Mouse (Mus musculus) stomach, postnatal 0 days (tissue): ENCODE measurements at regions not wholly inside any gene's neighbourhood (a gene's known extent, or its start where the extent isn't known, plus 50 kb on each side); places are given as distances from the start of the nearest gene placed in this dataset.

Source experiments
- ATAC-seq: fragments of 200-750 bp; cut with Nextera tagmentation; 2 replicates; pipeline ENCODE4 v1.8.0; 2017; ENCODE audit not compliant: low FRiP score, low TSS enrichment
- DNase-seq: peaks from one replicate; pipeline ENCODE4 v3.0.0-alpha.2; 2016; ENCODE audit warnings: low spot score
- H3K27ac ChIP-seq: fragments of 300-500 bp; sonication (generic); replicated peaks from 2 replicates; pipeline ENCODE4 v1.5.1; 2014; ENCODE audit warnings: mild to moderate bottlenecking, control low read depth
- H3K27me3 ChIP-seq: fragments of 300-500 bp; sonication (generic); 2 replicates; pipeline ENCODE4 v1.6.1; 2014; ENCODE audit warnings: low read length; ENCODE audit not compliant: control insufficient read depth, insufficient read depth
- H3K36me3 ChIP-seq: fragments of 300-500 bp; sonication (generic); 2 replicates; pipeline ENCODE4 v1.6.1; 2014; ENCODE audit warnings: low read length, mixed read lengths; ENCODE audit not compliant: control insufficient read depth, insufficient read depth
- H3K4me1 ChIP-seq: fragments of 300-500 bp; sonication (generic); replicated peaks from 2 replicates; pipeline ENCODE4 v1.6.1; 2014; ENCODE audit warnings: antibody characterized with exemption; ENCODE audit not compliant: control insufficient read depth, insufficient read depth
- H3K4me2 ChIP-seq: fragments of 300-500 bp; sonication (generic); replicated peaks from 2 replicates; pipeline ENCODE4 v1.6.1; 2014; ENCODE audit warnings: low read depth, mild to moderate bottlenecking, control low read depth, moderate library complexity
- H3K4me3 ChIP-seq: fragments of 300-500 bp; sonication (generic); 2 replicates; pipeline ENCODE4 v1.5.1; 2014; ENCODE audit warnings: low read depth, low read length, control low read depth
- H3K9ac ChIP-seq: fragments of 300-500 bp; sonication (generic); 2 replicates; pipeline ENCODE4 v1.6.1; 2014; ENCODE audit warnings: mild to moderate bottlenecking, low read length, control low read depth, mixed read lengths
- H3K9me3 ChIP-seq: fragments of 300-500 bp; sonication (generic); 2 replicates; pipeline ENCODE4 v1.6.1; 2016; ENCODE audit warnings: low read length; ENCODE audit not compliant: control insufficient read depth
- CTCF ChIP-seq: IDR thresholded peaks from 2 replicates; pipeline ENCODE4 v1.5.1; 2016; ENCODE audit warnings: antibody characterized with exemption, low read depth, mild to moderate bottlenecking, moderate library complexity
- EP300 ChIP-seq: optimal IDR thresholded peaks from 2 replicates; pipeline ENCODE3; 2016; ENCODE audit warnings: antibody characterized with exemption
- WGBS: fragments of 180-500 bp; shearing (Covaris S2); extraction: QIAGEN DNeasy Blood & Tissue Kit; methylation state at CpG from one replicate; pipeline ENCODE4 v1.1.7; 2014; 5-methylcytosine and 5-hydroxymethylcytosine counted together

DNA sequence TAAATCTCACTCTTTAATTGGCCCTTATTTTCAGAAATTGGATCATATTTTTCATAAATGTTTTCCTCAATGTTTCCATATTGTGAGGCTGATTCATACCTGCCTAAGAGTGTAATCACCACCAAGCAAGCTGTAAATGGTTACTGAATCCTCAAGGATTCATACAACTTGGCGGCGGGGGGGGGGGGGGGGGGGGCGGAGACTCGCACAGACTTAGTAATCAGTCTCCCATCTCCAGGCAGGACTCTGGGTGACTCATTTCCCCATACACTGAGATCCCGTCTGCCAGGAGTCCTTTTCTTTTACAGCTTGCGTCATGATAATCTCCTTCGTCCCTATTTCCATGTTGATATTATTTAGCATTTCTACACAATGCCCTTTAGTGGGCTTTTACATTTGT lies 624.7 kb downstream of the Nedd1 start:
- 23% methylated on average over 6 of the region's 7 CpGs for WGBS
- Histone ChIP-seq H3K4me2 (no peak overlapping the region), H3K9ac (no peak overlapping the region), H3K27ac (no peak overlapping the region), H3K4me3 (no peak overlapping the region), H3K27me3 (no peaks in the 10 kb centered on the region), H3K9me3 (no peaks in the 10 kb centered on the region), H3K4me1 (no peaks in the 10 kb centered on the region), H3K36me3 (no peaks in the 10 kb centered on the region)
- ATAC-seq, result no peak
- no peak for TF ChIP-seq EP300
- no peak for TF ChIP-seq CTCF
- DNase-seq, result no peak

DNA sequence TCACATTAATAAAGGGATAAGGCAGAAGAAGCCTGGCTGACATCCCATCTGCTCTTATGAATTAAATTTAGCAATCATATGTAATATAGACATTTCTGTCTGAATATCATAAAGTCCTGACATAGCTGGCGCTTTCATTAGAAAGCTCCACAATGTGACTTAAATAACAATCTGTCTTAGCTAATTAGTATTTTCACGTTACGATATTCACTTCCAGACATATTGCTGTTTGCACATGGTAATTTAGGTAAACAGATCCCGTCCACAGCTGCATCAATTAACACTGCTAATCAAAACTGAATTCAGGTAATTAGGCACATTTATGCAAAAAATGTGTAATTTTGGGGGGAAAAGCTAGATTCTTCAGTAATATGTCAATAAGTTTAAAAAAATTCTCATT lies 625.1 kb downstream of the Nedd1 start:
- ATAC-seq (no peak), DNase-seq (no peak)
- H3K4me3 ChIP-seq, result no peak overlapping the region
- no peaks in the 10 kb centered on the region for H3K36me3 ChIP-seq
- WGBS, result 83% methylated on average over 4 of the region's 4 CpGs
- no peak overlapping the region for H3K27ac ChIP-seq
- no peak overlapping the region for H3K4me2 ChIP-seq
- TF ChIP-seq CTCF (no peak), EP300 (no peak)
- no peaks in the 10 kb centered on the region for H3K4me1 ChIP-seq
- no peak overlapping the region for H3K9ac ChIP-seq
- no peaks in the 10 kb centered on the region for H3K9me3 ChIP-seq
- no peaks in the 10 kb centered on the region for H3K27me3 ChIP-seq

DNA sequence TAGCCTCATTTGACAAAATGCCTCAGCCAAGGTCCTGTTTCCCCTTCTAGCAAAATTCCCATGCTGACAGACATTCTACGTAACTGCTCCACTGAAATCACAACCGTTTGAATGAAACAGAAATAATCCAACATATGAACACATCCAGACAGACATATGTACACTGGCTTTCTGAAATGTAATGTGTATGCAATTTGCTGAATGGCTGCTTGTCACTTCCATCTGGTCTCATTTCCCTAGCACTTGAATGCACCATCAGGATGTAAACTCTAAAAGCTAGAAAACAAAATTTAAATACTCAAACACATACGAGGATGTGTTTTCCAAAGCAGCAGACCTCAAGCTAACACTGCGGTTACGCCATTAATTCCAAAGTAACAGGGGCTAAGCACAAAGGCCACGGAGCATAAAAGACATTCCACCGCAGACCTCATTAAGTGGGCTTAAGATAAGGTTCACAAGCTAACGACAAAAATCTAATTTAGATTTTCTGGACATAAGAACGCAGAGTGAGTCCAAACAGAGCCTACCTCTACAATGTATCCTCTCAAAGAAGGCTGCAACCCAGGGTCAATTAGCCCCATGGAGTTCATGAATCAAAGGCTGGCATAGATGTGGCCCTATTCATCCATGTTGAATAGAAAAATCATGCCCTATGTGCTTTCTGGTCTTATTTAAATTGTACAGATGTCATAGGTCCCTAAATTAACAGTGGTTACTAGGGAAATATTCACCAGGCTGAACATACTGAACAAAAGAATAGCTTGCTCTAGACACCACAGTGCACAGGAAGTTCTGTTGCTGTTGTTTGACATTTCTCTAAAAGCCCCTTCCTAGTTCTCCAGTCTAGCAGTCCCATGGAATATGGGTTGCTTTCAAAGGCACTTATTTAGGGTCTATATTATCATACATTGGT lies 630.5 kb downstream of the Nedd1 start:
- no peaks in the 10 kb centered on the region for H3K4me1 ChIP-seq
- DNase-seq (no peak), ATAC-seq (no peak)
- no peaks in the 10 kb centered on the region for H3K9me3 ChIP-seq
- H3K36me3 ChIP-seq, result no peaks in the 10 kb centered on the region
- no peak for TF ChIP-seq EP300
- TF ChIP-seq CTCF, result no peak
- H3K4me2 ChIP-seq, result no peak overlapping the region
- 61% methylated on average over 9 of the region's 9 CpGs for WGBS
- H3K27me3 ChIP-seq, result no peaks in the 10 kb centered on the region
- H3K9ac ChIP-seq, result no peak overlapping the region
- H3K4me3 ChIP-seq, result no peak overlapping the region
- H3K27ac ChIP-seq, result no peak overlapping the region

DNA sequence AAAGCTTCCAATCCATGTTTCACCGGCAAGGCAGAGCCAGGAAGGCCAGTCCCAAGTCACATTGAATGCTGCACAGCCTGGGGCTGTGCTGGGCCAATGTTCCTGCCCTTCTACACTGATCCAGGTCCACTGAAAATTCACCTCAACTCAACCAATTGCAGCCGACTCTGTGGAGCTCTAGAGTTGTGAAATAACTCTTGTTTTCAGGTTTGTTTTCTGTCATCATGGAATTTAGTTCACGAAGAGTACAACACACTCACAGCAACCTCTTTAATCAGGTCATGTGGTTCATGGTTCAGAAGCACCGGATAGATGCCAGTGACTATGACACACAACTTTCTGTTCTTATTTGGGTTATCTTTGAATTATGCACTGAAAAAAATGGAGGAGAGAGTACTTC lies 640.1 kb downstream of the Nedd1 start:
- Histone ChIP-seq H3K9me3 (no peaks in the 10 kb centered on the region), H3K9ac (no peak overlapping the region), H3K27ac (no peak overlapping the region), H3K36me3 (no peaks in the 10 kb centered on the region), H3K27me3 (no peaks in the 10 kb centered on the region), H3K4me3 (no peak overlapping the region), H3K4me1 (no peaks in the 10 kb centered on the region), H3K4me2 (no peak overlapping the region)
- ATAC-seq (no peak), DNase-seq (no peak)
- 70% methylated on average over 4 of the region's 4 CpGs for WGBS
- no peak for TF ChIP-seq CTCF
- no peak for TF ChIP-seq EP300

DNA sequence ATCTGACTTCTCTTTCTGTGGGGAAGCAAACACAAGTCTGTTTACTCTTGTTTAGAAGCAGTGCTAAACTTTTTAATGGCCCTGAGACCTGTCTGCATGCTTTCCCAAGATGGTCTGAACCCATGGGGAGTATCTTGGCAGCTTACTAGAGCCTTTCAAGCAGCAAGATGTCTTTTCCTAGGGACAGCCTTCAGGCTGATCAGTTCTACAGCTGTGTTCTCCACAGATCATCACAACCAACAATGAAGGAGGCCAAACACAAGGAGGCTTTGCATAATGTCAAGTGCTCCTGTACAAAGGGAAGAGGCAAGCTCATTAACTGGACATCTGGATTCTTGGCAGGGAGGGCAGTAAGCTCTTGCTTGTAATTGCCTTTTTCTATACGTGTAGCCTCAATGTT lies 641.0 kb downstream of the Nedd1 start:
- Histone ChIP-seq H3K4me3 (no peak overlapping the region), H3K4me2 (no peak overlapping the region), H3K9me3 (no peaks in the 10 kb centered on the region), H3K27ac (no peak overlapping the region), H3K9ac (no peak overlapping the region), H3K36me3 (no peaks in the 10 kb centered on the region), H3K4me1 (no peaks in the 10 kb centered on the region), H3K27me3 (no peaks in the 10 kb centered on the region)
- ATAC-seq (no peak), DNase-seq (no peak)
- 46% methylated on average over 1 of the region's 1 CpGs for WGBS
- TF ChIP-seq CTCF, result no peak
- no peak for TF ChIP-seq EP300

DNA sequence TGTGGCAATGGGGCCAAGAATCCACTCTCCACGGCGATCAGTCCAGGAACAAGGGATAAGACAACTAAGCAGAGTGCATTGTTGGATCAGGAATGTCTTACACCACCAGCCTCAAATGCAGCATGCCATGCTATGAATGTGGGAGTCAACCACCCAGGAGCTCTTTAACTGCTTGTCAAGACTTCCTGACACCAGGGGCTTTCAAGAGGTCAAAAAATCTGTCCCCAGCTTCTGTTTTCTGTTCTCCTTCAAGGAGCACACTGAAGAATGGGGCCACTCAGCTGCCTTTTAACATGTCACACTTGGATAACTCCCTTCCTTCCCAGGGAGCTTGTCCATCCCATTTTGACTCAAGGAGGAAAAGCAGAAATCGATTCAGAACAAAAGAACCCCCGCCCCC lies 642.8 kb downstream of the Nedd1 start:
- no peak overlapping the region for H3K4me2 ChIP-seq
- no peak for DNase-seq
- no peaks in the 10 kb centered on the region for H3K27me3 ChIP-seq
- H3K4me1 ChIP-seq, result no peaks in the 10 kb centered on the region
- no peak for ATAC-seq
- WGBS, result 80% methylated on average over 4 of the region's 4 CpGs
- no peaks in the 10 kb centered on the region for H3K36me3 ChIP-seq
- no peak overlapping the region for H3K4me3 ChIP-seq
- no peak overlapping the region for H3K27ac ChIP-seq
- no peak for TF ChIP-seq EP300
- no peak for TF ChIP-seq CTCF
- no peak overlapping the region for H3K9ac ChIP-seq
- H3K9me3 ChIP-seq, result no peaks in the 10 kb centered on the region
